Mouse (Mus musculus) lung, postnatal 0 days (tissue): ENCODE measurements around the gene Ctnna3.

Experiments used
- CTCF ChIP-seq: IDR thresholded peaks from 2 replicates; pipeline ENCODE4 v1.5.1; 2016; ENCODE audit warnings: antibody characterized with exemption, mild to moderate bottlenecking
- EP300 ChIP-seq: IDR thresholded peaks from 2 replicates; pipeline ENCODE4 v1.6.1; 2016; ENCODE audit warnings: antibody characterized with exemption, mild to moderate bottlenecking, control low read depth

- TF ChIP-seq EP300 (no peak), CTCF (no peak)
These were observed at the start of gene Ctnna3 for GRCm38 (mm10) chr10:63429785-63430305.
